Mouse (Mus musculus): ENCODE data around the gene Rnf166.
A peak's percentile ranks its signal among the peaks of the same experiment; 100 is the strongest.

Rnf166 gene

GRCm38 (mm10) chr8:122475580-122476320, at the start of gene Rnf166, which contains the start of gene Ctu2:
TSS of gene Rnf166 (minus strand) at chr8:122476064.
TSS of gene Ctu2 (plus strand) at chr8:122476143.
- peak; percentile 84 for DNase-seq (ENCODE audit: low spot score)

- no peak for DNase-seq (ENCODE audit: low spot score)
These were observed 49.1 kb upstream of the Rnf166 start for GRCm38 (mm10) chr8:122525004-122525403.

- peak; percentile 76 for DNase-seq (ENCODE audit: low spot score)
These were observed 48.6 kb upstream of the Rnf166 start for GRCm38 (mm10) chr8:122524506-122524905.

- DNase-seq (ENCODE audit: low spot score), result peak; percentile 70
These were observed 47.9 kb upstream of the Rnf166 start for GRCm38 (mm10) chr8:122523652-122524360.

- peak; percentile 46 for DNase-seq (ENCODE audit: low spot score)
These were observed 47.2 kb upstream of the Rnf166 start for GRCm38 (mm10) chr8:122522796-122523651.

GRCm38 (mm10) chr8:122520611-122521010, 44.7 kb upstream of the Rnf166 start:
- no peak for DNase-seq (ENCODE audit: low spot score)

- DNase-seq (ENCODE audit: low spot score), result no peak
These were observed 41.8 kb upstream of the Rnf166 start for GRCm38 (mm10) chr8:122517541-122518190.

- no peak for DNase-seq (ENCODE audit: low spot score)
These were observed 39.8 kb upstream of the Rnf166 start for GRCm38 (mm10) chr8:122515699-122516098.

- no peak for DNase-seq (ENCODE audit: low spot score)
These were observed 36.5 kb upstream of the Rnf166 start for GRCm38 (mm10) chr8:122512392-122512791.

GRCm38 (mm10) chr8:122511552-122511951, 35.7 kb upstream of the Rnf166 start:
- no peak for DNase-seq (ENCODE audit: low spot score)

GRCm38 (mm10) chr8:122500856-122501255, 25.0 kb upstream of the Rnf166 start:
- DNase-seq (ENCODE audit: low spot score), result peak; percentile 77

DNA sequence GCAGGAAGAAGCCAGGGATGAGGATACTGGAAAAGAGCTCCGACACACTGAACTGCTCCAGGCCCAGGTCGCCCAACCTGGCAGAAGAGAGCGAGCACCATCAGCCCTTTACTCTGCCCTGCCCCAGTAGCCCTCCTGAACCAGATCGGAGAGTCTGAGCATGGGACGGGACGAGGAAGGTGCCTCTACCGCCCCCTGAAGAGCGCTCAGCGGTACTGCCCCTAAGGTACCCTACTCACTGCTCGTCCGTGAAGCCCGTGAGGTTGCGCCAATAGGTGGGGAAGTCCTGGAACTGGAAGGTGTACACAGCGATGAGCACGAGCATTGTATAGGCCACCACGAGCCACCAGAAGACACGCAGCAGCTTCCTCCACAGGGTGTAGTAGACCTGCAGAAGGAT, 22.0 kb upstream of the Rnf166 start:
- DNase-seq (ENCODE audit: low spot score), result no peak

GRCm38 (mm10) chr8:122497016-122497734, 21.3 kb upstream of the Rnf166 start:
- no peak for DNase-seq (ENCODE audit: low spot score)

- no peak for DNase-seq (ENCODE audit: low spot score)
These were observed 12.5 kb upstream of the Rnf166 start for GRCm38 (mm10) chr8:122488387-122488786.

DNA sequence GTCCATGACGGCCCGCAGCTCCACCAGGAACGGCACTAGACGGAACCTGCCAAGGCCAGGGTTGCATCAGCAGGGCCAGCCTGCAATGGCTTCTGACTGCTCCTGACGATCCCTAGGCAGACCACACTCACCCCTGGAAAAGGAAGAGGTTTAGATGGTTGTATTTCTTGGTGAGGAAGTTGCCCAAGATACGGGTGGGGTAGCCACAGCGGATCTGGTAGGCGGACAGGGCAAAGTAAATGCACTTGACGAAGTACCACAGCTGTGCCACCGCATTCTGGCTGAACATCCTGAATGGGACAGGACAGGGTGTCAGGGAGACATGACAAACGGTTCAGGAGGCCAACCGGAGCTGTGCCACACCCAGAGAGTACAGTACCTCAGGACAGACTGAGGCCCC, 9.0 kb upstream of the Rnf166 start:
- DNase-seq (ENCODE audit: low spot score), result no peak

DNA sequence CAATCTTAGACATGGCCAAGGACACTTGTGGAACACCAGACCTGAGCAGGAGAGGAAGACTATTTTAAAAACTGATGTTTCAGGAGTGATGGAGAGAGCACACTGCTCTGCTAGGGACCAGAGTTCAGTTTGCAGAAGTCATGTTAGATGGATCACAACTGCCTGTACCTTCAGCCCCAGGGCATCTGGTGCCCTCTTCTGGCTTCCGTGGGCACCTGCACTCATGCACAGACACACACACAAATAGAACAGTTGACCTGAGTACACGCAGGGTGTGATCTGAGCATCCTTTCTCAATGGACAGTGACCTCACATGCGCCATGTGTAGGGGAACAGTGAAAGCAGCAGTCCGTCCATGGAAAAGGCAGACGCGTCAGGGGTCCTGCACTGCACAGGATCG, 8.0 kb upstream of the Rnf166 start:
- no peak for DNase-seq (ENCODE audit: low spot score)

GRCm38 (mm10) chr8:122482448-122482847, 6.6 kb upstream of the Rnf166 start:
- no peak for DNase-seq (ENCODE audit: low spot score)

DNA sequence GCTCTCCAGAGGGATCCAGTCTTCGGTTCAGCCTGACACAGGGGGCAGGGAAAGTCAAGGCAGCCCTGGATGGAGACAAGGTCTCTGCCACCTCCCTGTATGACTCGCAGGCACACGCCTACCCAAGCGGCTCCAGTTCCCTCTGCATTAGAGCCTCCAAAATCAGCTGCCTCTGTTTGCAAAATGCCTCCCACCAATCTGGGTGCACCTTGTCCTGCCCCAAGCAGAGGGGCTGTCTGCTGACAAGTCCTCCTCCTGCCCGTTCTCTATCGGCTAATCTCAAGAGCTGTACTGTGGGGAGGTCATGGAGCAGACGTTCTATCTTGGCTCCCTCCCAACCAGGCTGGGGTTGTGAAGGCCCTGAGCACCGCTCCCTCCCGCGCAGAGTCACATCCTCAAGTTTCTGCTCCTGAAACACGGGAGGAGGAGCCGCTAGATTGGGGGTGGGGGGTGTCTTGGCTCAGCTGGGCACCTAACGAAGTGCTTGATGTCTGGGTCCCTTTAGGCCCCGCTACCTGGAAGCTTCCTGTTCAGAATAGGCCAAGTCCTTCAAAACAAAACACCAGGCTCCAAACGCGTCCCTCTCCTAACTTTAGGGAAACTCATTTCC, 808 bp downstream of the Rnf166 start:
- peak; percentile 82 for DNase-seq (ENCODE audit: low spot score)

GRCm38 (mm10) chr8:122473911-122474421, 1.9 kb downstream of the Rnf166 start:
- DNase-seq (ENCODE audit: low spot score), result no peak

- no peak for DNase-seq (ENCODE audit: low spot score)
These were observed 5.2 kb downstream of the Rnf166 start for GRCm38 (mm10) chr8:122470691-122471090.

GRCm38 (mm10) chr8:122469965-122470364, 5.9 kb downstream of the Rnf166 start:
- no peak for DNase-seq (ENCODE audit: low spot score)
